Mouse (Mus musculus) spleen, adult 2 months (tissue): ENCODE measurements around the gene Acaca. TPM values are rescaled to one million over a fixed set of nuclear protein-coding genes. Genes with fewer than 3 reads are reported as not detected.
"Not testable (repeated sequence)": the region's sequence is repeated elsewhere in the genome, so short reads cannot be mapped to it uniquely, and the experiment has no call there.

Experiments
- DNase-seq, 2 experiments: peaks; one replicate each; pipeline versions ENCODE4 v3.0.0 to v3.0.0-alpha.2; 2012 to 2021; ENCODE audit warnings: low spot score in 2 of 2, low read depth in 1 of 2
- H3K27ac ChIP-seq: fragments of 200-500 bp; 2 replicates; pipeline ENCODE4 v1.5.1; 2012; ENCODE audit warnings: low read length, inconsistent platforms; ENCODE audit not compliant: insufficient read depth
- H3K27me3 ChIP-seq: fragments of 200-500 bp; 2 replicates; pipeline ENCODE4 v1.6.1; 2012; ENCODE audit warnings: mild to moderate bottlenecking, moderate library complexity, low read length, inconsistent platforms; ENCODE audit not compliant: control insufficient read depth, insufficient read depth
- H3K36me3 ChIP-seq: fragments of 200-500 bp; 2 replicates; pipeline ENCODE4 v1.6.1; 2012; ENCODE audit warnings: mild to moderate bottlenecking, low read length, inconsistent platforms; ENCODE audit not compliant: control insufficient read depth, insufficient read depth
- H3K4me1 ChIP-seq: fragments of 200-500 bp; 2 replicates; pipeline ENCODE4 v1.6.1; 2011; ENCODE audit warnings: inconsistent platforms; ENCODE audit not compliant: control insufficient read depth, insufficient read depth, insufficient read length
- H3K4me3 ChIP-seq: fragments of 200-500 bp; 2 replicates; pipeline ENCODE4 v1.5.1; 2011; ENCODE audit warnings: mild to moderate bottlenecking, inconsistent platforms; ENCODE audit not compliant: insufficient read depth, insufficient read length; ENCODE audit errors: extremely low read depth
- CTCF ChIP-seq: fragments of 200-500 bp; IDR thresholded peaks from 2 replicates; pipeline ENCODE4 v1.5.1; 2011; ENCODE audit warnings: mild to moderate bottlenecking, inconsistent platforms; ENCODE audit not compliant: insufficient read depth, insufficient read length, insufficient replicate concordance; ENCODE audit errors: extremely low read depth
- POLR2A ChIP-seq: fragments of 200-500 bp; IDR thresholded peaks from 2 replicates; pipeline ENCODE4 v1.6.1; 2011; ENCODE audit warnings: low read depth, low read length, inconsistent platforms
- WGBS: fragments of 180-500 bp; shearing (Covaris S2); methylation state at CpG from one replicate; pipeline ENCODE4 v1.1.7; 2018; 5-methylcytosine and 5-hydroxymethylcytosine counted together
- polyA plus RNA-seq: library from polyadenylated mRNA; depleted of rRNA; stranded (reverse); fragments of >200 nt; gene quantifications from 2 replicates; pipeline ENCODE4 v1.2.3, GENCODE M21; 2012

The Acaca gene
- polyA plus RNA-seq, 1 experiment = 3.9 TPM

- H3K27ac ChIP-seq = no peak overlapping the region
- no peaks in the 10 kb centered on the region for H3K4me1 ChIP-seq
- DNase-seq = no peak
- H3K36me3 ChIP-seq = no peaks in the 10 kb centered on the region
- H3K4me3 ChIP-seq = no peak overlapping the region
- H3K27me3 ChIP-seq = no peaks in the 10 kb centered on the region
- no peak for TF ChIP-seq CTCF
- TF ChIP-seq POLR2A = no peak
- WGBS = 94% methylated on average over 13 of the region's 13 CpGs
Measured at GRCm38 (mm10) chr11:84376510-84377365, 247.3 kb downstream of the Acaca start.

DNA sequence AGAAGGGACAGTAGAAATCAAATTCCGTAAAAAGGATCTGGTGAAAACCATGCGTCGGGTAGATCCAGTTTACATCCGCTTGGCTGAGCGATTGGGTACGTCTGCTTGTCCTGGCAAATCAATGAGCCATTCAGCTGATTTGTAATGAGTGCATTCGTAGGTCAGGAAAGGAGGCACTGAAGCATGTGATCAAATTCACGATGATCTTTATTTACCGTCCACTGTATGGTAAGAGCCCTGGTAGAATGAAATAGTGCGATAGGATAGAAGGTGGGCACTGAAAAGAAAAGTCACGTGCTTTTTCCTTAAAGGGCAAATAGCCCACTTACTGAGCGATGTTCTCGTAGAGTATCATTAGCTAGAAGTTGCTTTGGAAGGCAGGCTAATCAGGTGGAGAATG, 253.0 kb downstream of the Acaca start:
- Histone ChIP-seq H3K4me1 (no peaks in the 10 kb centered on the region), H3K27me3 (no peaks in the 10 kb centered on the region), H3K36me3 (0 out of 2 replicates have a peak, but pooled peaks cover 1% of the 10 kb centered on the region), H3K4me3 (no peak overlapping the region), H3K27ac (no peak overlapping the region)
- DNase-seq = no peak
- WGBS = 95% methylated on average over 13 of the region's 13 CpGs
- TF ChIP-seq POLR2A (no peak), CTCF (no peak)

DNA sequence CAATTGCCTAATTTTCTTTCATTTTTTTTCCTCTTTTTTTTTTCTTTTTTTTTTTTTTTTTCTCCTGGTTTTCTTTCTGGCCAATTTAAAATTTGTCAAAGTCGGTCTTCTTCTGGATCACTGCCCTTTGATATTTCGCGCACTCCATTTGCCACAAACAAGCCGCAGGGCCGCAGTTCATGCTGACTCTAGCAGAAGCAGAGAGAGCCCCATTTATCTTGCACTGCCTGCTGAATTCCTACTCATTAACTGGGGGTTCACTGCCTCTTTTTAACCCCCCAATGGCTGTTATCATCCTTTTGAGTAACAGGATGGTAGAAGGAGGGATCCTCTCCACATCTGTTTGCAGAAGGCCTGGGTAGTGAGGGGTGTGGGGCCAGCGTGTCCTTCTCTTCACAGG, 254.4 kb downstream of the Acaca start:
- Histone ChIP-seq H3K4me3 (no peak overlapping the region), H3K36me3 (peaks cover 3% of the 10 kb centered on the region; the same call in 1 of the 2 replicates), H3K4me1 (no peaks in the 10 kb centered on the region), H3K27ac (no peak overlapping the region), H3K27me3 (no peaks in the 10 kb centered on the region)
- WGBS = 94% methylated on average over 6 of the region's 6 CpGs
- no peak for DNase-seq
- TF ChIP-seq CTCF (no peak), POLR2A (no peak)

DNA sequence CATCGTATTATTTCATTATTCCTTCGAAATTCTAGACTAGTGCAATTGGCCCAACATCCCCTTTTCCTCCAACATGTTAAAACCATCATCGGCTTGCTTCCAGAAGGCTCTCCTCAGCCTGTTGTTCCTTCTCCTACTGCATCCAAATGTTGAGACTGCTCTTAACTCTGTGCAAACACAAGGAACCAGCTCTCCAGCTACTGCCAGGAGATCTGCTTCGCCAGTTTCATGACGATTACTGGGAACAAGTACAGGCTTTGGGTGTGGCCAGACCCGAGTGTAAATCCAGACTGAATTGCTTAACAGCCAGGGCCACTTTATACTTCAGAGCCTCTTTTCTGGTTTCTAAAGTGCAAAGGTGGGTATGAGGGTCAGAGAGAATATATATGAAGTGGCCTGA, 259.9 kb downstream of the Acaca start:
- Histone ChIP-seq H3K27ac (no peak overlapping the region), H3K27me3 (no peaks in the 10 kb centered on the region), H3K4me1 (no peaks in the 10 kb centered on the region), H3K4me3 (no peak overlapping the region), H3K36me3 (peaks cover 1% of the 10 kb centered on the region; the same call in 1 of the 2 replicates)
- no peak for TF ChIP-seq POLR2A
- TF ChIP-seq CTCF = no peak
- DNase-seq = no peak
- 90% methylated on average over 6 of the region's 6 CpGs for WGBS

GRCm38 (mm10) chr11:84391126-84391525, 261.7 kb downstream of the Acaca start:
- Histone ChIP-seq H3K4me1 (no peaks in the 10 kb centered on the region), H3K27ac (no peak overlapping the region), H3K4me3 (no peak overlapping the region), H3K27me3 (no peaks in the 10 kb centered on the region), H3K36me3 (peaks cover 1% of the 10 kb centered on the region; the same call in 1 of the 2 replicates)
- no peak for DNase-seq
- TF ChIP-seq CTCF = no peak
- no peak for TF ChIP-seq POLR2A
- WGBS = 87% methylated on average over 8 of the region's 8 CpGs

DNA sequence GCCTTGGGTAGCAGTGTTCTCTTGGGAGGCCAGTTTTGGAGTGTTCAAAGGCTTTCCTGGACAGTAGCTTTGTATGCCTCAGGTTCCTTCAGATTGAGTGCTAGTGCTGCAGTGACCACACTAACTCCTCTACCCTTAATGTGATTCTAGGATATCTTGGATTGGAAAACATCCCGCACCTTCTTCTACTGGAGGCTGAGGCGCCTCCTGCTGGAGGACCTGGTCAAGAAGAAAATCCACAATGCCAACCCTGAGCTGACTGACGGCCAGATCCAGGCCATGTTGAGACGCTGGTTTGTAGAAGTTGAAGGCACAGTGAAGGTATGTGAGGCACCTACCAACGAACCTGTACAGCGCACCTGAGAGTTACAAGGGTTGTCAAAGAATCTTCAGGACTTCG, 262.6 kb downstream of the Acaca start:
- not testable (repeated sequence) for H3K27ac ChIP-seq, H3K27me3 ChIP-seq, H3K36me3 ChIP-seq, H3K4me3 ChIP-seq, H3K4me1 ChIP-seq, DNase-seq
- WGBS = 88% methylated on average over 7 of the region's 7 CpGs

- no peak for DNase-seq
- WGBS = 84% methylated on average over 7 of the region's 7 CpGs
- no peaks in the 10 kb centered on the region for H3K27me3 ChIP-seq
- no peak overlapping the region for H3K4me3 ChIP-seq
- H3K36me3 ChIP-seq = peaks cover 4% of the 10 kb centered on the region; the same call in 1 of the 2 replicates
- H3K27ac ChIP-seq = no peak overlapping the region
- TF ChIP-seq POLR2A (no peak), CTCF (no peak)
- H3K4me1 ChIP-seq = no peaks in the 10 kb centered on the region
Measured at GRCm38 (mm10) chr11:84393571-84393970, 264.1 kb downstream of the Acaca start.
